Mouse (Mus musculus): ENCODE data around the gene C730034F03Rik. TPM values are rescaled to one million over a fixed set of nuclear protein-coding genes. Genes with fewer than 3 reads are reported as not detected.

C730034F03Rik gene
- 3.5 and 4.7 TPM in 2 replicates for polyA plus RNA-seq (2016; fragmentation: Nextera tagmentation; extraction: Ambion mirVana)

DNA sequence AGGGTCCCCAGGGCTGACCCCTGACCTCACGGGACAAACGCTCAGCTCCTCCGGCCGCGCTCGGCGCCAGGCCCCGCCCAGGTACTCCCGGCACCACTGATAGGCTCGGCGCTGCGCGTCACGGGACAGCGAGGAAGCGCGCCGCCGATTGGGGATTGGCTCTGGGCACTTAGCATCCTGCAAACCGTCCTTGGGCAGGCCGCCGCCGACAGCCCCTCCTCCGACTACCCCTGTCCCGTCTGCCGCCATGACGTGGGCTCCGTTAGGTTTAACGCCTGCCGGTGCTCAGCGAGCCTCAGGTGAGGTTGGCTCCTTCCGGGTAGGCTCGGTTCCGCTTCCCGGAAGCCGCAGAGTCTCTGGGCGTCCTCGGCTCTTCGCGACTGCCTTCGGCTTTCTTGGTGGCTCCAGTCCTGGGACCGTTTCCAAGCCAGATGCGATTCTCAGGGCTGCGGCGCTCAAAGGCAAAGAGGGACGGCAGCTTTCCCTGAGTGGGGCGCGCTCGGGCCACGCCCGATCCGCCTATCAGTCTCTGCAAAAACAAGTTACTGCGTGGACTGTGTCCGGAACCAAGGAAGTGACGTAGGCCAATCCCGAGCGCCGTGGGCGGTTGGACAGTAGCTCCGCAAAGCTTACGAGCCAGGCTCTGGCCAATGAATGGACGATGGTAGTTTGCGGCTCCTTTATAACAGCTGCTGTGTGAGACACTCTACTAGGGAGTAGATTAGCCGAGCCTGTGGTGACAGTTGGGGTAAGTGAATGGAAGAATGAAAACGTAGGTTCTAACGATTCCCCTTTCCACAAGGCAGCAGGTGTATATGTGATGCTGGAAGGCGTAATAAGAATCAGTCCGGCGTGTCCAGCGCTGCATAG is at the start of gene C730034F03Rik, which contains the start of the genes Gm44502 and Chkb:
Gene C730034F03Rik, plus strand, starts transcription at position 238 of the 870 bp plus-strand sequence.
Gene Gm44502, minus strand, starts transcription at position 345 of the 870 bp plus-strand sequence.
Gene Chkb, minus strand, starts transcription at position 557 of the 870 bp plus-strand sequence.
- peak within 1 kb of the TSS; percentile 84 for H3K4me2 ChIP-seq (replicated peaks)
- H3K9ac ChIP-seq, result peak within 1 kb of the TSS; percentile 79
- peak within 1 kb of the TSS; percentile 93 for H3K27ac ChIP-seq
- H3K4me3 ChIP-seq, result peak within 1 kb of the TSS; percentile 67
- under 1% methylated on average over 70 of the region's 70 CpGs for WGBS
- ATAC-seq (ENCODE audit: insufficient number of reproducible peaks, insufficient read depth, low FRiP score, low TSS enrichment), result peak; percentile 89
- no peaks in the 10 kb centered on the region for H3K9me3 ChIP-seq
- 0 out of 2 replicates have a peak, but pooled peaks cover 2% of the 10 kb centered on the region for H3K27me3 ChIP-seq
- peaks cover 16% of the 10 kb centered on the region for H3K4me1 ChIP-seq
- H3K36me3 ChIP-seq, result peaks cover 19% of the 10 kb centered on the region

- peak; percentile 55; the same call in 1 of the 2 replicates for ATAC-seq (ENCODE audit: insufficient number of reproducible peaks, insufficient read depth, low FRiP score, low TSS enrichment)
- Histone ChIP-seq H3K4me1 (no peaks in the 10 kb centered on the region), H3K9ac (no peak within 1 kb of the TSS), H3K27me3 (peaks cover 14% of the 10 kb centered on the region), H3K4me2 (replicated peaks) (no peak within 1 kb of the TSS), H3K4me3 (no peak within 1 kb of the TSS), H3K27ac (no peak within 1 kb of the TSS), H3K9me3 (no peaks in the 10 kb centered on the region), H3K36me3 (no peaks in the 10 kb centered on the region)
- WGBS, result 78% methylated on average over 7 of the region's 7 CpGs
These were observed 44.8 kb upstream of the C730034F03Rik start, which contains the start of gene Klhdc7b for GRCm38 (mm10) chr15:89384617-89385016. Gene Klhdc7b, plus strand, starts transcription at chr15:89384917.

- no peak for ATAC-seq (ENCODE audit: insufficient number of reproducible peaks, insufficient read depth, low FRiP score, low TSS enrichment)
- WGBS, result 45% methylated on average over 12 of the region's 12 CpGs
These were observed 42.3 kb upstream of the C730034F03Rik start for GRCm38 (mm10) chr15:89387127-89387526.

GRCm38 (mm10) chr15:89390081-89390480 is 39.3 kb upstream of the C730034F03Rik start:
- Histone ChIP-seq H3K4me1 (no peaks in the 10 kb centered on the region), H3K9ac (no peak overlapping the region), H3K4me3 (no peak overlapping the region), H3K27ac (no peak overlapping the region), H3K9me3 (no peaks in the 10 kb centered on the region), H3K27me3 (no peaks in the 10 kb centered on the region; the same call in 1 of the 2 replicates), H3K4me2 (replicated peaks) (no peak overlapping the region), H3K36me3 (no peaks in the 10 kb centered on the region)
- 90% methylated on average over 10 of the region's 10 CpGs for WGBS
- no peak for ATAC-seq (ENCODE audit: insufficient number of reproducible peaks, insufficient read depth, low FRiP score, low TSS enrichment)

More at GRCm38 (mm10) chr15:89387127-89387526, 42.3 kb upstream of the C730034F03Rik start:
- no peaks in the 10 kb centered on the region for H3K9me3 ChIP-seq
- H3K27me3 ChIP-seq, result peaks cover 5% of the 10 kb centered on the region
- no peaks in the 10 kb centered on the region for H3K36me3 ChIP-seq
- no peak overlapping the region for H3K4me3 ChIP-seq
- no peak overlapping the region for H3K27ac ChIP-seq
- H3K9ac ChIP-seq, result no peak overlapping the region
- H3K4me2 ChIP-seq (replicated peaks), result no peak overlapping the region
- no peaks in the 10 kb centered on the region for H3K4me1 ChIP-seq

DNA sequence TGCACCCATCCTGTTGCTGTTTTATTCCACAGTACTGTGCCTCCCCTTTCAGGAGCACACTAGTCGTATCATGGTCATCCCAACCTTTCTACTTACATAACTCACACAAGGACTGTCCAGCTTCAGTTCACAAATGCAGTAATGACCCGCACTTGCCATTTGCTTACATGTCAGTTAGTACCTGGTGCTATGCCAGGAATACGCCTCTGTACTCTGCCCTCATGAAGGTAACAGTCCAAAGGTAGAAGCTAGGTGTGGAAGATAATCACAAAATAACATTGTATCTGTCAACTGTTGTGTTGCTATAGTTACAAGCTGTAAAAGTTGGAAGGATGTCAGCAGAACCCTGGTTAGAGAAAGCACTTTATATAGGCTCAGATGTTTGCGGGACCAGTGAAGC is 32.5 kb upstream of the C730034F03Rik start:
- no peaks in the 10 kb centered on the region for H3K4me1 ChIP-seq
- no peaks in the 10 kb centered on the region for H3K27me3 ChIP-seq
- H3K9me3 ChIP-seq, result no peaks in the 10 kb centered on the region
- H3K9ac ChIP-seq, result no peak overlapping the region
- ATAC-seq (ENCODE audit: insufficient number of reproducible peaks, insufficient read depth, low FRiP score, low TSS enrichment), result no peak
- no peaks in the 10 kb centered on the region for H3K36me3 ChIP-seq
- H3K4me3 ChIP-seq, result no peak overlapping the region
- no peak overlapping the region for H3K27ac ChIP-seq
- H3K4me2 ChIP-seq (replicated peaks), result no peak overlapping the region
- 88% methylated on average over 4 of the region's 4 CpGs for WGBS

DNA sequence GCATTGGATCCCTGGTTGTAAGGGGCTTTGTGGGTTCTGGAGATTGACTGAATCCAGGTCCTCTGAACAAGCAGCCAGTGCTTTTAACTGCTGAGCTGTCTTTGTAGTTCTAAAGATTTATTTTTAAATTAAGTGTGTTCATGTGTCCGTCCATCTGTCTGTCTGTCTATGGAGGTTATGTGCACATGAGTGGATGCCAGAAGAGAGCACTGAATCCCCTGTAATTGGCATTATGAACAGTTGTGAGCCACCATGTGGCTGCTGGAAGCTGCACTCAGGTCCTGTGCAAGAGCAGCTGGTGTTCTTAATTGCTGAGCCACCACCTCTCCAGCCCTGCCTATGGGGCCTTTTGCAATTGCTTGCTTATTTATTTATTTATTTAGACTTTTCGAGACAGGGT is 31.2 kb upstream of the C730034F03Rik start:
- H3K4me2 ChIP-seq (replicated peaks), result no peak overlapping the region
- WGBS, result 82% methylated on average over 2 of the region's 2 CpGs
- no peaks in the 10 kb centered on the region for H3K4me1 ChIP-seq
- H3K27me3 ChIP-seq, result no peaks in the 10 kb centered on the region
- H3K9me3 ChIP-seq, result no peaks in the 10 kb centered on the region
- no peak for ATAC-seq (ENCODE audit: insufficient number of reproducible peaks, insufficient read depth, low FRiP score, low TSS enrichment)
- no peak overlapping the region for H3K27ac ChIP-seq
- no peaks in the 10 kb centered on the region for H3K36me3 ChIP-seq
- H3K4me3 ChIP-seq, result no peak overlapping the region
- no peak overlapping the region for H3K9ac ChIP-seq

GRCm38 (mm10) chr15:89399716-89400115 is 29.7 kb upstream of the C730034F03Rik start:
- 53% methylated on average over 1 of the region's 1 CpGs for WGBS
- Histone ChIP-seq H3K27ac (no peak overlapping the region), H3K27me3 (no peaks in the 10 kb centered on the region), H3K4me2 (replicated peaks) (no peak overlapping the region), H3K4me1 (no peaks in the 10 kb centered on the region), H3K36me3 (no peaks in the 10 kb centered on the region), H3K9ac (no peak overlapping the region), H3K4me3 (no peak overlapping the region), H3K9me3 (no peaks in the 10 kb centered on the region)
- ATAC-seq (ENCODE audit: insufficient number of reproducible peaks, insufficient read depth, low FRiP score, low TSS enrichment), result no peak

- no peak for ATAC-seq (ENCODE audit: insufficient number of reproducible peaks, insufficient read depth, low FRiP score, low TSS enrichment)
- Histone ChIP-seq H3K4me1 (no peaks in the 10 kb centered on the region), H3K9ac (no peak overlapping the region), H3K4me3 (no peak overlapping the region), H3K9me3 (no peaks in the 10 kb centered on the region), H3K4me2 (replicated peaks) (no peak overlapping the region), H3K27me3 (no peaks in the 10 kb centered on the region), H3K36me3 (no peaks in the 10 kb centered on the region), H3K27ac (no peak overlapping the region)
- WGBS, result 85% methylated on average over 1 of the region's 1 CpGs
These were observed 26.9 kb upstream of the C730034F03Rik start for GRCm38 (mm10) chr15:89402471-89402870.

DNA sequence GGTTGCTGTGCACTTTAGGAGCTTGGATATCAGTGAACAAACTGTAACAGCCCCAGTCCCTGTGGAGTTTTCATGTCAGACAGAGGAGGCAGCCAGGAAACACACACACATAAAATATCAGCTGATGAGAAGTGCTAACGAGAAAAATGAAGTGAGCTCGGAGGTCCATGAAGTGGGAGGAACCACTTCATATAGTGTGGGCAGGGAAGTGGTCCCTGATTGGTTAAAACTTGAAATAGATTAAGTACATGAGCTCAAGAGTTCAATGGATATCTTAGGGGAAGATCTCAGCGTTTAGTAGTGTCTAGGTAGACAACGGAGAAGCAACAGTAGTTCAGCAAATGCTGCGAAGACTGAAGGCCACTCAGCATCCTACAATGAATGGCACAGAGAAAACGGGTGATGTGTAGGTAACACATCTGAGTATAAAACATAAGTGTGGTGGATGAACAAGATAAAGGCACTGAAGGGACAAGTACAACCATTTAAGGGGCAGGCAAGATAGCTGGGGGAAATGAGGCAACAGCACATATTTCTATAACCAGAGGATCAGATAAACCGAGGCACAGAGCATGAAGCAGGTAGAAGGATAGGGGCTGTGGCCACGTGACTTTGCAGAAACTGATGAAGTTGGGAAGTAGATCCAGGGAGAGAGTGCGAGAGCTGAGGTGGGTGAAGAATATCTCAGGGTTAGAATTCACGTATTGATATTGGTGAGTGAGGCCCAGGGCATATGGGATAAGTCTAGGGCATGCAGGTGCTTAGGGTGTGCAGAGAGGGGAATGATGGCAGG is 24.4 kb upstream of the C730034F03Rik start:
- 81% methylated on average over 10 of the region's 10 CpGs for WGBS
- Histone ChIP-seq H3K4me1 (no peaks in the 10 kb centered on the region), H3K9me3 (0 out of 2 replicates have a peak, but pooled peaks cover 4% of the 10 kb centered on the region), H3K9ac (no peak overlapping the region), H3K27me3 (no peaks in the 10 kb centered on the region), H3K4me2 (replicated peaks) (no peak overlapping the region), H3K4me3 (no peak overlapping the region), H3K36me3 (no peaks in the 10 kb centered on the region), H3K27ac (no peak overlapping the region)
- ATAC-seq (ENCODE audit: insufficient number of reproducible peaks, insufficient read depth, low FRiP score, low TSS enrichment), result no peak

DNA sequence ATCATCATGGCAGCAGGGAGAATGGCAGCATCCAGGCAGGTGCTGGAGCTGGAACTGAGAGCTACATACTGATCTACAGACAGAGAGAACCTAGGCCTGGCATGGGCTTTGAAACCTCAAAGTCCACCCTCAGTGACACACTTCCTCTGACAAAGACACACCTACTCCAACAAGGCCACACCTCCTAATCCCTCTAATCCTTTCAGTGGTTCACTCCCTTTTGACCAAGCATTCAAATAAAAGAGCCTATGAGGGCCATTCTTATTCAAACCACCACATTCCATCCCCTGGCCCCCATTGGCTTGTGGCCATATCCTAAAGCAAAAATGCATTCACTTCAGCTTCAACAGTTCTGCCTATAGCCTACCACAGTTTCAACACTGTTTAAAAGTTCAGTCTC is 22.7 kb upstream of the C730034F03Rik start:
- ATAC-seq (ENCODE audit: insufficient number of reproducible peaks, insufficient read depth, low FRiP score, low TSS enrichment), result no peak
- no peaks in the 10 kb centered on the region for H3K4me1 ChIP-seq
- H3K4me3 ChIP-seq, result no peak overlapping the region
- H3K9ac ChIP-seq, result no peak overlapping the region
- H3K4me2 ChIP-seq (replicated peaks), result no peak overlapping the region
- H3K9me3 ChIP-seq, result 0 out of 2 replicates have a peak, but pooled peaks cover 7% of the 10 kb centered on the region
- no peaks in the 10 kb centered on the region for H3K27me3 ChIP-seq
- H3K27ac ChIP-seq, result no peak overlapping the region
- no peaks in the 10 kb centered on the region for H3K36me3 ChIP-seq

DNA sequence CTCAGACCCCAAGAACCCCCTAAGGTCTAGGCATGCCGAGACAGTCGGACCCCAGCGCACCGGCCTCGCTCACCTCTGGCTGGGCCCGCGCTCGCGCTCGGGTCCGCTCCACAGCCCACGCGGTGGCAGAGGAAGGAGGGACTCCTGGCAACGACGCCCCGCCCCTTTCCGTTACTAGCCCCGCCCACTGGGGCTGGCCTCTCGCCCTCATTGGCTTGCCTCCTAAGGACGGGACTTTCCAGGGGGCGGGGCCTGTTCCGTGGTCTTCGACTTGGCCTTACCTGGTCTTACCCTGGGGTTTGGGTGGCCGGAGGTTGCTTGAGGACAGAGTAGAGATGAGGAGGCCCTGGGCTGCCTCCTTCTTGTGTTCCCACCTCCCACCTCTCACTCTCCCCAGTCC is 19.3 kb upstream of the C730034F03Rik start, which contains the start of gene Syce3:
Gene Syce3, minus strand, starts transcription at position 386 of the 400 bp plus-strand sequence.
- no peaks in the 10 kb centered on the region for H3K36me3 ChIP-seq
- no peak within 1 kb of the TSS for H3K4me2 ChIP-seq (replicated peaks)
- no peak within 1 kb of the TSS for H3K27ac ChIP-seq
- no peaks in the 10 kb centered on the region for H3K27me3 ChIP-seq
- no peaks in the 10 kb centered on the region for H3K4me1 ChIP-seq
- H3K9ac ChIP-seq, result no peak within 1 kb of the TSS
- 0 out of 2 replicates have a peak, but pooled peaks have one; percentile 35 for ATAC-seq (ENCODE audit: insufficient number of reproducible peaks, insufficient read depth, low FRiP score, low TSS enrichment)
- WGBS, result 87% methylated on average over 24 of the region's 24 CpGs
- 0 out of 2 replicates have a peak, but pooled peaks cover 7% of the 10 kb centered on the region for H3K9me3 ChIP-seq
- no peak within 1 kb of the TSS for H3K4me3 ChIP-seq
